ENCODE assay signal across 18 mouse cellular contexts in genomic region chr3:122307894-122308671, GRCm38 (mm10). TPM values are rescaled to one million over a fixed set of nuclear protein-coding genes. Genes with fewer than 3 reads are reported as not detected.
DNase-seq lines count a peak whose midpoint lies in the region; ATAC-seq and TF ChIP-seq lines count a peak whose summit lies in the region.
"Had no signal": no experiment of that assay in that cellular context is flagged by ENCODE, and none has a peak within 500 bp of the region (broad histone marks: within the 10 kb centered on the region; RNA-seq: fewer than 3 reads in every experiment).

No protein-coding gene starts in this region.

- no peaks in the 10 kb centered on the region for H3K36me3 ChIP-seq in hindbrain, postnatal 0 days (ENCODE audit: insufficient read depth, low read length)
- H3K36me3 ChIP-seq in hindbrain, embryonic 16.5 days (ENCODE audit: control insufficient read depth, insufficient read depth, low read length): no peaks in the 10 kb centered on the region
- no peaks in the 10 kb centered on the region for H3K36me3 ChIP-seq in G1E (replicated peaks)
- H3K36me3 ChIP-seq: forebrain, embryonic 15.5 days; liver, embryonic 15.5 days; neural tube, embryonic 13.5 days; stomach, embryonic 15.5 days had no signal

- no peak overlapping the region for H3K4me2 ChIP-seq in hindbrain, postnatal 0 days (ENCODE audit: low read depth, low read length)
- no peak overlapping the region for H3K4me2 ChIP-seq in hindbrain, embryonic 16.5 days (ENCODE audit: low read length)
- H3K4me2 ChIP-seq: forebrain, embryonic 15.5 days; liver, embryonic 15.5 days; neural tube, embryonic 13.5 days; stomach, embryonic 15.5 days had no signal

- peak; percentile 45; the same call in 1 of the 2 replicates for ATAC-seq in hindbrain, postnatal 0 days
- no peak for ATAC-seq in hindbrain, embryonic 16.5 days
- ATAC-seq in G1E (ENCODE audit: extremely low read depth, insufficient number of reproducible peaks, low FRiP score, poor library complexity, severe bottlenecking): peak; percentile 69
- ATAC-seq in megakaryocyte progenitor cell, adult 5-6 weeks (replicated peaks; ENCODE audit: poor library complexity): peak; percentile 37
- ATAC-seq: forebrain, embryonic 15.5 days had no signal

- H3K4me3 ChIP-seq in hindbrain, postnatal 0 days (ENCODE audit: low read length): no peak overlapping the region
- no peak overlapping the region for H3K4me3 ChIP-seq in hindbrain, embryonic 16.5 days (ENCODE audit: low read length)
- H3K4me3 ChIP-seq in G1E (ENCODE audit: low read depth, low read length): peak overlapping the region; percentile 34; the same call in 1 of the 2 replicates
- H3K4me3 ChIP-seq: forebrain, embryonic 15.5 days; liver, embryonic 15.5 days; neural tube, embryonic 13.5 days; stomach, embryonic 15.5 days had no signal

- DNase-seq in hindbrain, postnatal 0 days (ENCODE audit: low spot score): no peak
- DNase-seq in CD4-positive helper T cell, adult 2 months (ENCODE audit: low read depth, low spot score): peak; percentile 32
- DNase-seq in G1E (ENCODE audit: low spot score): no peak
- no peak for DNase-seq in cerebellum, postnatal 14 days
- DNase-seq in layer of hippocampus, adult 9-10 months (ENCODE audit: low spot score): no peak
- DNase-seq: adrenal gland, postnatal 14 days; cerebellum, adult 8-10 months; gastrocnemius, postnatal 10 days; heart, postnatal 4 days; kidney, postnatal 10 days; layer of hippocampus, postnatal 36 days; right cerebral cortex, postnatal 4 days had no signal

- H3K27me3 ChIP-seq in hindbrain, postnatal 0 days (ENCODE audit: insufficient read depth, low read length): no peaks in the 10 kb centered on the region
- H3K27me3 ChIP-seq in hindbrain, embryonic 16.5 days (replicated peaks; ENCODE audit: control insufficient read depth, insufficient read depth, low read length): no peaks in the 10 kb centered on the region
- no peaks in the 10 kb centered on the region for H3K27me3 ChIP-seq in G1E (ENCODE audit: insufficient read depth, low read length)
- H3K27me3 ChIP-seq: forebrain, embryonic 15.5 days; liver, embryonic 15.5 days; neural tube, embryonic 13.5 days; stomach, embryonic 15.5 days had no signal

- no peaks in the 10 kb centered on the region for H3K4me1 ChIP-seq in hindbrain, postnatal 0 days (ENCODE audit: insufficient read depth, low read length)
- H3K4me1 ChIP-seq in hindbrain, embryonic 16.5 days (ENCODE audit: control insufficient read depth, insufficient read depth, low read depth, low read length): no peaks in the 10 kb centered on the region
- peaks cover 3% of the 10 kb centered on the region; the same call in 1 of the 2 replicates for H3K4me1 ChIP-seq in G1E (ENCODE audit: insufficient read depth, low read depth, low read length)
- H3K4me1 ChIP-seq: forebrain, embryonic 15.5 days; liver, embryonic 15.5 days; neural tube, embryonic 13.5 days had no signal

- no peaks in the 10 kb centered on the region for H3K9me3 ChIP-seq in hindbrain, postnatal 0 days (ENCODE audit: low read length)
- H3K9me3 ChIP-seq in hindbrain, embryonic 16.5 days (ENCODE audit: control insufficient read depth, low read length): no peaks in the 10 kb centered on the region
- H3K9me3 ChIP-seq in G1E (replicated peaks): peaks cover 6% of the 10 kb centered on the region
- H3K9me3 ChIP-seq: forebrain, embryonic 15.5 days; liver, embryonic 15.5 days; neural tube, embryonic 13.5 days; stomach, embryonic 15.5 days had no signal

- no peak overlapping the region for H3K27ac ChIP-seq in hindbrain, postnatal 0 days
- no peak overlapping the region for H3K27ac ChIP-seq in hindbrain, embryonic 16.5 days (ENCODE audit: low read depth, low read length)
- H3K27ac ChIP-seq: forebrain, embryonic 15.5 days; liver, embryonic 15.5 days; neural tube, embryonic 13.5 days; stomach, embryonic 15.5 days had no signal

- 60% methylated on average over 4 of the region's 4 CpGs for WGBS in hindbrain, postnatal 0 days
- WGBS in hindbrain, embryonic 16.5 days: 71% methylated on average over 4 of the region's 4 CpGs

- H3K9ac ChIP-seq in hindbrain, postnatal 0 days (replicated peaks; ENCODE audit: low read length): no peak overlapping the region
- H3K9ac ChIP-seq in hindbrain, embryonic 16.5 days (ENCODE audit: low read depth, low read length): no peak overlapping the region
- H3K9ac ChIP-seq: forebrain, embryonic 15.5 days; liver, embryonic 15.5 days; neural tube, embryonic 13.5 days; stomach, embryonic 15.5 days had no signal

- no peak for TF ChIP-seq CTCF in hindbrain, postnatal 0 days (IDR thresholded peaks at IDR 0.05; ENCODE audit: low read depth)
- no peak for TF ChIP-seq CTCF in G1E (IDR thresholded peaks at IDR 0.05; ENCODE audit: low read depth, low read length)

RNA-seq across cellular contexts. Expression of gene Bcar3, which starts 14.1 kb away (rescaled TPM):
- 23.8 and 29.4 TPM in 2 replicates for total RNA-seq in hindbrain, postnatal 0 days (2014; rRNA removed)
- 6.3 and 7.7 TPM in 2 replicates for polyA plus RNA-seq in hindbrain, postnatal 0 days (2015; fragmentation: Nextera tagmentation; extraction: Ambion mirVana)
- 6.8 and 7.1 TPM in 2 replicates for polyA plus RNA-seq in hindbrain, embryonic 16.5 days (2015; fragmentation: Nextera tagmentation; extraction: Ambion mirVana)
- total RNA-seq in G1E (2014; fragmentation: Nextera tagmentation) (not detected in 2 replicates), G1E (2017) (0.27 TPM in 1 of 2 replicates, not detected in the other)
- polyA plus RNA-seq in G1E (2012): not detected in 2 replicates
- total RNA-seq in megakaryocyte progenitor cell, adult 5-6 weeks (2015): 1.0 and 1.6 TPM in 2 replicates
- total RNA-seq in megakaryocyte progenitor cell, adult 5-6 weeks (2017): 1.6 and 5.0 TPM in 2 replicates

RNA-seq across cellular contexts. Expression of gene Dnttip2, which starts 33.9 kb away (rescaled TPM):
- total RNA-seq in hindbrain, postnatal 0 days (2014; rRNA removed): 8.5 and 9.9 TPM in 2 replicates
- polyA plus RNA-seq in hindbrain, postnatal 0 days (2015; fragmentation: Nextera tagmentation; extraction: Ambion mirVana): 43.7 and 48.6 TPM in 2 replicates
- 39.8 and 41.7 TPM in 2 replicates for polyA plus RNA-seq in hindbrain, embryonic 16.5 days (2015; fragmentation: Nextera tagmentation; extraction: Ambion mirVana)
- total RNA-seq in G1E (2014; fragmentation: Nextera tagmentation) (158 and 216 TPM in 2 replicates), G1E (2017) (111 and 138 TPM in 2 replicates)
- polyA plus RNA-seq in G1E (2012): 11.0 and 16.7 TPM in 2 replicates
- total RNA-seq in megakaryocyte progenitor cell, adult 5-6 weeks (2015): 148 and 164 TPM in 2 replicates
- total RNA-seq in megakaryocyte progenitor cell, adult 5-6 weeks (2017): 121 and 132 TPM in 2 replicates

Comparison
In these comparisons a context has a peak if more than half of its experiments do, and no peak if none do; other contexts are left out.
1. RNA of gene Dnttip2, which starts 33.9 kb away (total RNA-seq): 111 to 216 TPM in G1E and 121 to 164 TPM in megakaryocyte progenitor cell, adult 5-6 weeks; 8.5 to 9.9 TPM in hindbrain, postnatal 0 days; every median in the first group is over 10 times any median in the second.